Mouse (Mus musculus): Measurements from ENCODE around the gene Cxcl1. TPM values are rescaled to one million over a fixed set of nuclear protein-coding genes. Genes with fewer than 3 reads are reported as not detected.

Cxcl1 gene
- total and polyA plus RNA-seq, 3 experiments: not detected

DNA sequence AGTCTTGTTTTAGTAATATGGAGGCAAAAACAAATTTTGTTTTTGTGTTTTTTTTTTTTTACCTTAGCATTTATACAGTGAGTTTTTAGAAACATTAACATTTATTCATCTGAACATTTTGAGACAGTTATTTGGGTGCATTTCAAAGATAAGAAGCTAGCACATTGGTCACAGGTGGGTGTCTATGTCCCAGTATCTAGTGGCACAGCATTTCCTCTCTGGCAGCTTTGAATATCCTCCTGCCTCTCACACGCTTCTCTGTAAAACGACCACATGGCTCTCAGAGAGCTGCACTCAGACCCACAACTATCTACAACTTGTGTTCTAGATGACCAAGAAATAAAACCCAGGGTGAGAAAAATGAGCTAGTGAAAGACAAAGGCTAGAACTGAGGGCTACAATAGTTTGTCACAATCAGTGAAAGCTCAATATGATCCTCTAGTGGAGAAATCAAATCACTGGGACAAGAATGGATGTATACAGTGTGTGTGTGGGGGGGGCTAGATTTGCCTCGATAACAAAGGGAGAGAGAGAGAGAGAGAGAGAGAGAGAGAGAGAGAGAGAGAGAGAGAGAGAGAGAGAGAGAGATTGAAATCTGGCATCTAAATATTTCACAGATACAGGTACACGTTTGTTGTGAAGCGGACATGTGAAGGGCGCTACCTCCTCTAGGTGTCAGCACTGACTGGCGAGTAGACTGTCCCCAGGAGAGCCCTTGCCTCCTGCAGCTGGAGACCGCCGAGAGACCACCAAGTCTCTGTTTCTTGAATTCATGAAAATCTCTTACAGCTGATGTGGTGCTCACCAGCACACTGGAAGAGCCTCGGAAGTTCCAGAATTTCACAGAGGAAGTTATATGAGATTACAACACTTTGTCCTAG is 11.6 kb downstream of the Cxcl1 start:
- DNase-seq (ENCODE audit: low read depth, low spot score): no peak
- H3K4me3 ChIP-seq (ENCODE audit: control insufficient read depth in 1 of 2, insufficient read depth in 1 of 2, low read depth in 2 of 2, low read length in 2 of 2): no peak overlapping the region

GRCm38 (mm10) chr5:90903339-90904020 is 12.4 kb downstream of the Cxcl1 start, which contains the start of gene Cxcl2:
Gene Cxcl2, plus strand, starts transcription at chr5:90903871.
- Histone ChIP-seq H3K9me3 (replicated peaks; ENCODE audit: insufficient read depth, low read length) (no peaks in the 10 kb centered on the region), H3K36me3 (ENCODE audit: control insufficient read depth in 1 of 2, insufficient read depth in 2 of 2, low read length in 2 of 2) (peaks cover 0 to 2% of the 10 kb centered on the region in 2 experiments; a peak in 2 of 4 replicates), H3K9ac (ENCODE audit: control insufficient read depth, low read depth, low read length, poor library complexity, severe bottlenecking) (no peak within 1 kb of the TSS), H3K4me1 (ENCODE audit: control insufficient read depth in 1 of 2, insufficient read depth in 2 of 2, low read length in 2 of 2) (peaks cover 2 to 5% of the 10 kb centered on the region in 2 experiments; a peak in 3 of 4 replicates), H3K27ac (ENCODE audit: control insufficient read depth, low read depth, low read length) (no peak within 1 kb of the TSS), H3K79me2 (ENCODE audit: control insufficient read depth, insufficient read depth, low read length, poor library complexity) (no peaks in the 10 kb centered on the region), H3K27me3 (ENCODE audit: control insufficient read depth in 1 of 2, insufficient read depth in 2 of 2, low read length in 2 of 2) (peaks cover 6 to 17% of the 10 kb centered on the region in 2 experiments; a peak in 3 of 4 replicates), H3K4me3 (ENCODE audit: control insufficient read depth in 1 of 2, insufficient read depth in 1 of 2, low read depth in 2 of 2, low read length in 2 of 2) (no peak within 1 kb of the TSS)
- no peak for TF ChIP-seq ELF1 (IDR thresholded peaks at IDR 0.05; ENCODE audit: low read depth, low read length)
- TF ChIP-seq ZNF384 (IDR thresholded peaks at IDR 0.05; ENCODE audit: low read depth, low read length): no peak
- TF ChIP-seq TAL1 (IDR thresholded peaks at IDR 0.05; ENCODE audit: low read length): no peak
- TF ChIP-seq KAT2A (conservative IDR thresholded peaks at IDR 0.05; ENCODE audit: low read depth, low read length): no peak
- TF ChIP-seq ZKSCAN1 (IDR thresholded peaks at IDR 0.05; ENCODE audit: low read depth, low read length): no peak
- TF ChIP-seq MAX (IDR thresholded peaks at IDR 0.05; ENCODE audit: low read length): no peak
- no peak for TF ChIP-seq MYB (IDR thresholded peaks at IDR 0.05; ENCODE audit: low read depth, low read length)
- no peak for TF ChIP-seq UBTF (IDR thresholded peaks at IDR 0.05; ENCODE audit: borderline replicate concordance, insufficient read depth, low read depth, low read length)
- no peak for TF ChIP-seq MAZ (IDR thresholded peaks at IDR 0.05; ENCODE audit: low read depth, low read length)
- no peak for TF ChIP-seq ETS1 (IDR thresholded peaks at IDR 0.05; ENCODE audit: low read depth, low read length)
- no peak for TF ChIP-seq HCFC1 (IDR thresholded peaks at IDR 0.05; ENCODE audit: low read depth, low read length)
- DNase-seq (ENCODE audit: low read depth, low spot score): no peak

More for the DNA sequence above, 11.6 kb downstream of the Cxcl1 start:
- Histone ChIP-seq H3K36me3 (ENCODE audit: control insufficient read depth in 1 of 2, insufficient read depth in 2 of 2, low read length in 2 of 2) (peaks cover 0 to 2% of the 10 kb centered on the region in 2 experiments; a peak in 2 of 4 replicates), H3K27ac (ENCODE audit: control insufficient read depth, low read depth, low read length) (no peak overlapping the region), H3K9ac (ENCODE audit: control insufficient read depth, low read depth, low read length, poor library complexity, severe bottlenecking) (no peak overlapping the region), H3K79me2 (ENCODE audit: control insufficient read depth, insufficient read depth, low read length, poor library complexity) (no peaks in the 10 kb centered on the region), H3K27me3 (ENCODE audit: control insufficient read depth in 1 of 2, insufficient read depth in 2 of 2, low read length in 2 of 2) (peaks cover 6 to 17% of the 10 kb centered on the region in 2 experiments; a peak in 3 of 4 replicates), H3K9me3 (replicated peaks; ENCODE audit: insufficient read depth, low read length) (no peaks in the 10 kb centered on the region), H3K4me1 (ENCODE audit: control insufficient read depth in 1 of 2, insufficient read depth in 2 of 2, low read length in 2 of 2) (peaks cover 2 to 5% of the 10 kb centered on the region in 2 experiments; a peak in 3 of 4 replicates)
- TF ChIP-seq CHD1 (IDR thresholded peaks at IDR 0.05; ENCODE audit: low read depth, low read length) (no peak), TAL1 (IDR thresholded peaks at IDR 0.05; ENCODE audit: low read length) (0 out of 2 replicates have a peak, but pooled peaks have one; percentile 6), KAT2A (conservative IDR thresholded peaks at IDR 0.05; ENCODE audit: low read depth, low read length) (no peak), SMC3 (IDR thresholded peaks at IDR 0.05; ENCODE audit: low read depth, low read length) (no peak), MEF2A (IDR thresholded peaks at IDR 0.05; ENCODE audit: extremely low read depth, insufficient replicate concordance, low read depth, low read length, poor library complexity, severe bottlenecking) (no peak), CTCF (IDR thresholded peaks at IDR 0.05 in 2 of 3, conservative IDR thresholded peaks at IDR 0.05 in 1 of 3; ENCODE audit: control insufficient read depth in 1 of 3, insufficient read depth in 1 of 3, low read depth in 2 of 3, low read length in 3 of 3, poor library complexity in 1 of 3, severe bottlenecking in 1 of 3) (no peak), ZMIZ1 (IDR thresholded peaks at IDR 0.05; ENCODE audit: low read depth, low read length) (no peak), ZNF384 (IDR thresholded peaks at IDR 0.05; ENCODE audit: low read depth, low read length) (no peak), USF1 (IDR thresholded peaks at IDR 0.05; ENCODE audit: low read depth, low read length) (no peak), JUND (IDR thresholded peaks at IDR 0.05; ENCODE audit: low read depth, low read length) (no peak), TCF12 (IDR thresholded peaks at IDR 0.05; ENCODE audit: low read depth, low read length) (peak; percentile 83), USF2 (IDR thresholded peaks at IDR 0.05; ENCODE audit: borderline replicate concordance in 1 of 2, insufficient read depth in 1 of 2, low read depth in 1 of 2, low read length in 2 of 2) (no peak), EP300 (IDR thresholded peaks at IDR 0.05; ENCODE audit: low read depth in 1 of 2, low read length in 2 of 2) (peak in 1 of 2 experiments; percentile 56; a peak in 2 of 4 replicates), POLR2AphosphoS5 (IDR thresholded peaks at IDR 0.05; ENCODE audit: borderline replicate concordance, low read depth, low read length) (no peak), POLR2A (IDR thresholded peaks at IDR 0.05; ENCODE audit: control insufficient read depth in 1 of 2, insufficient read depth in 1 of 2, low read depth in 1 of 2, low read length in 2 of 2, poor library complexity in 1 of 2) (no peak), GATA1 (IDR thresholded peaks at IDR 0.05; ENCODE audit: low read depth, low read length) (no peak), POLR2AphosphoS2 (IDR thresholded peaks at IDR 0.05; ENCODE audit: low read length) (no peak), SIN3A (IDR thresholded peaks at IDR 0.05; ENCODE audit: low read length) (no peak), ZKSCAN1 (IDR thresholded peaks at IDR 0.05; ENCODE audit: low read depth, low read length) (no peak), MAZ (IDR thresholded peaks at IDR 0.05; ENCODE audit: low read depth, low read length) (no peak), GABPA (IDR thresholded peaks at IDR 0.05; ENCODE audit: low read depth, low read length) (no peak), MAX (IDR thresholded peaks at IDR 0.05; ENCODE audit: low read length) (no peak), CHD2 (IDR thresholded peaks at IDR 0.05; ENCODE audit: low read length) (no peak), ETS1 (IDR thresholded peaks at IDR 0.05; ENCODE audit: low read depth, low read length) (0 out of 2 replicates have a peak, but pooled peaks have one; percentile 20), MXI1 (IDR thresholded peaks at IDR 0.05; ENCODE audit: low read depth, low read length) (no peak)

All from MEL (cell line).